Mouse (Mus musculus): Measurements from ENCODE around the gene Slit2.

Gene Slit2

GRCm38 (mm10) chr5:48050637-48051314, 67.8 kb downstream of the Slit2 start:
- in situ Hi-C loops (cut with MboI, MseI): no loop called here

- in situ Hi-C loops (cut with MboI, MseI): no loop called here
Measured at GRCm38 (mm10) chr5:48058612-48059011, 75.7 kb downstream of the Slit2 start.

GRCm38 (mm10) chr5:48060715-48061114, 77.8 kb downstream of the Slit2 start:
- in situ Hi-C loops (cut with MboI, MseI): no loop called here

- in situ Hi-C loops (cut with MboI, MseI): no loop called here
Measured at GRCm38 (mm10) chr5:48078730-48079129, 95.8 kb downstream of the Slit2 start.

GRCm38 (mm10) chr5:48081223-48081881, 98.4 kb downstream of the Slit2 start:
- in situ Hi-C loops (cut with MboI, MseI): no loop called here

GRCm38 (mm10) chr5:48113400-48113799, 130.5 kb downstream of the Slit2 start:
- in situ Hi-C loops (cut with MboI, MseI): no loop called here

- in situ Hi-C loops (cut with MboI, MseI): no loop called here
Measured at GRCm38 (mm10) chr5:48114969-48115537, 132.1 kb downstream of the Slit2 start.

GRCm38 (mm10) chr5:48122651-48123050, 139.7 kb downstream of the Slit2 start:
- in situ Hi-C loops (cut with MboI, MseI): no loop called here

GRCm38 (mm10) chr5:48125770-48126423, 143.0 kb downstream of the Slit2 start:
- in situ Hi-C loops (cut with MboI, MseI): no loop called here

GRCm38 (mm10) chr5:48129981-48130380, 147.0 kb downstream of the Slit2 start:
- in situ Hi-C loops (cut with MboI, MseI): no loop called here

GRCm38 (mm10) chr5:48136571-48136970, 153.6 kb downstream of the Slit2 start:
- in situ Hi-C loops (cut with MboI, MseI): no loop called here

- in situ Hi-C loops (cut with MboI, MseI): no loop called here
Measured at GRCm38 (mm10) chr5:48138849-48139487, 156.0 kb downstream of the Slit2 start.

GRCm38 (mm10) chr5:48139488-48139862, 156.5 kb downstream of the Slit2 start:
- in situ Hi-C loops (cut with MboI, MseI): no loop called here

GRCm38 (mm10) chr5:48146082-48146481, 163.1 kb downstream of the Slit2 start:
- in situ Hi-C loops (cut with MboI, MseI): no loop called here

- in situ Hi-C loops (cut with MboI, MseI): no loop called here
Measured at GRCm38 (mm10) chr5:48160829-48161228, 177.9 kb downstream of the Slit2 start.

GRCm38 (mm10) chr5:48181646-48182302, 198.8 kb downstream of the Slit2 start:
- in situ Hi-C loops (cut with MboI, MseI): no loop called here

- in situ Hi-C loops (cut with MboI, MseI): no loop called here
Measured at GRCm38 (mm10) chr5:48184358-48184757, 201.4 kb downstream of the Slit2 start.

- in situ Hi-C loops (cut with MboI, MseI): no loop called here
Measured at GRCm38 (mm10) chr5:48187819-48188218, 204.9 kb downstream of the Slit2 start.

- in situ Hi-C loops (cut with MboI, MseI): no loop called here
Measured at GRCm38 (mm10) chr5:48199380-48199779, 216.4 kb downstream of the Slit2 start.

GRCm38 (mm10) chr5:48215248-48215647, 232.3 kb downstream of the Slit2 start:
- in situ Hi-C loops (cut with MboI, MseI): no loop called here

GRCm38 (mm10) chr5:48219624-48220155, 236.8 kb downstream of the Slit2 start:
- in situ Hi-C loops (cut with MboI, MseI): no loop called here
